Mouse (Mus musculus): ENCODE measurements at regions not wholly inside any gene's neighbourhood (a gene's known extent, or its start where the extent isn't known, plus 50 kb on each side); places are given as distances from the start of the nearest gene placed in this dataset.
"Not testable (repeated sequence)": the region's sequence is repeated elsewhere in the genome, so short reads cannot be mapped to it uniquely, and the experiment has no call there.

DNA sequence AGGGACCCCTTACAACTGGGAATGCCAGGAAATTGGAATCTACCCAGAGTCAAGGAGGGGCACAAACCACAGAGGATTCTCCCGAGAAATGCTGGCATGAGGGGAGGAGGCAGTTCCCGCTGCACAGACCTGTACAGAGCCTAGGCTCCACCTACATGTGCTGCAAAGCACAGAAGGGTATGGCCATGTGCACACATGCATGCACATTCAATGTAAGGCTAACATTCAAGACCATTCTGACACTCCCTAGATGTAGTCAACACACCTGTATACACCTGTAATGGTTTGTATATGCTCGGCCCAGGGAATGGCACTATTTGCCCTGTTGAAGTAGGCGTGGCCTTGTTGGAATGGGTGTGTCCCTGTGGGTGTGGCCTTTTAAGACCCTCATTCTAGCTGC is 238.0 kb downstream of the Prex1 start:
- DNase-seq, result no peak

DNA sequence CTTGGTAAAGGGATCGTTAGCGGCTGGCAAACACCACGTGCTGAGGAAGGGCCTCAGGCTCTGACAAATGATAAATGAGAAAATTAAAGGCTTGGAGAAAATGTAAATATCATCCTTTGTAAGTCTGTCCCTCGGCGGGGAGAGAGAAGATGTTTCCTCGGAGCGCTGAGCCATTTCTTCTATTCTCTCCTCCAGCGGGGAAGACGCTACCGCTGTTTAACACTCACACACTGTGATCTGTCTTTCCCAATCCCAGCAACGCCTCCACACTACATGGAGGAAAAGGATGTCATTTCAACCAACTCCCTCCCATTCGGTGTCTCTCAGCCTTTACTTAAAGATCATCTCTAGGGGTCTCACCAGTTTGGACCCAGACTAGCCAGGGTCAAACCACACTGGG is 239.0 kb downstream of the Prex1 start:
- no peak for DNase-seq

DNA sequence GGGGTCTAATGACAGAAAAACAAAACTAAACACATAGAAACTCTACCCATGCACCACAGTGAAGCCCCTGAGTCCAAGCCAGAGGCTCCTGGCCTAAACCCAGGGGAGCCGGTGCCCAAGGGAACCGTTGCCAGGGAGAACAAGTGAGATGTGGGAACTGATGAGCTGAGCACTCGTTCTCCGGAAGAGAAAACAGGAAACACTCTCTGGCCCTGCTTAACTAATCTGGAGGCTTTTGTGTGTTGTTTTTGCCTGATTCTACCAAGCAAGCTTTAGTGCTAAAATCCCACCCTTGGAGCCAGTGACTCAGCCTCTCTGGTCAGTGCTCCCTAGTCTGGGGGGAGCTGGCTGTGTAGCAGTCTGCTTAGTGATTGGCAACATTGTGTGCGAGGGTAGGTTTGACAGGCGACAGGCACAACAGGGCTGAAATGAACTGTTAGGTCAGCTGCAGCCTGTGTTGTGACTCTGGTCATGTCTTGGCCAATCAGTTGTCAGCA is 242.3 kb downstream of the Prex1 start:
- peak in 1 of 2 experiments; percentile 32 for DNase-seq

DNA sequence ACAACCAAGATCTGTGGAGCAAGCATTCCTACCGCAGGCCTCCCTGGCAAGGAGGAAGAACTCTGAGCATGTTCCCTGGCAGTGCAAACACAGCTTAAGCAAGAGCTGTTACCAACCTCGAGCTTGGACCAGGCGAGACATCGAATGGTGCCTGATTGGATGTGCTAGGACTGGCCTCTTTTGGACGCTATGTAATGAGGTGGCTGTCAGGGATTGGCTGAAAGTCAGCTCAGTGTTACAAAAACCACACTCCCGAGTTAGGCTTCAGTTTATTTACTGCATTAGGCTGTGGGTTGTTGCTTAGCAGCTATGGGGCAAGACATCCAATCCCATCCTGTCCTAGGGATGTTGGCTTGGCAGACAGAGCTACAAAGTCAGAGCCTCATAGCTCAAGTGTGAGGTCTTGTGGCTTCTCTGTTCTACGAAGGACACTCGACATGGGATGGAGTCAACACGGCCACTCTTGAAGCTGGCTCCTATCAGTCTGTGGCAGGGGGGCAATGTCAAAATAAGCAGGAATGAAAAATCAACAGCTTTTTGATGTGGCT is 244.5 kb downstream of the Prex1 start:
- DNase-seq, result no peak

DNA sequence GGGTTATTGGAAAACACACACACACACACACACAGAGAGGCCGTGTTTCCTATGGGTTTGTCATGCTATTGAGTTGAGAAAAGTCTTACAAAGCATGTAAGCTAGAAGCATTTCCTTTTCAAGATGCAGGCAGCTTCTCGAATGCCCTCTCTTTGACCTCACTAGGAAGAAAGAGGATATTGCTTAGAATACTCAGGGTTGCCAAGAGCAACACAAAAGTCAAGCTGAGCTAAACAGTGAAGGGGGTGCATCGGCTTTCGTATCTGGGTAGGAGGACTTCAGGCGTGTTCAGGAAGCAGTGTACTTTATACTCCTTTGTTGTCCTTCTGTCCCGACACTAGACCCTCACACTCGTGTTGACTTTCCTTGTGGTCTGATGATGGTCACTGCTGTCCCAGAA is 246.5 kb downstream of the Prex1 start:
- DNase-seq, result no peak

DNA sequence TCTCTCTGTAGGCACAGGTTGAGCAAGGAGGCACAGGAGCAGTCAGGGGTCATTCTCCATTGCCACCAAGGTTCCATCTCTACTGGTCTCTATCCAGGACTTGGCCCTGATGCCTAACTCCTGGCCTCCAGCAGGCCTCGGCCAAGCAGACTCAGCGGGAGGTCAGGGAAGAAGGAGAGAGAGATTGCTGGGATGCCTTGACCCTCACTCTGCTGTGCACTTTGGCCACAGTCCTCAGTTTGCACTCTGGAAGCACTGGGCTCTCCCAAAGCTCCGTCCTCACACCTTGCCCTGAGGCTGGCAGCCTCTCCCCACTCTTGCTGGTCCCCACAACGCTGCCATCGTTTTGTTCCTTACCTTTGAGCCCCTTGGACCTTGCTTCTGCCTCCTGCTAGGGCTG is 248.1 kb downstream of the Prex1 start:
- no peak for DNase-seq

DNA sequence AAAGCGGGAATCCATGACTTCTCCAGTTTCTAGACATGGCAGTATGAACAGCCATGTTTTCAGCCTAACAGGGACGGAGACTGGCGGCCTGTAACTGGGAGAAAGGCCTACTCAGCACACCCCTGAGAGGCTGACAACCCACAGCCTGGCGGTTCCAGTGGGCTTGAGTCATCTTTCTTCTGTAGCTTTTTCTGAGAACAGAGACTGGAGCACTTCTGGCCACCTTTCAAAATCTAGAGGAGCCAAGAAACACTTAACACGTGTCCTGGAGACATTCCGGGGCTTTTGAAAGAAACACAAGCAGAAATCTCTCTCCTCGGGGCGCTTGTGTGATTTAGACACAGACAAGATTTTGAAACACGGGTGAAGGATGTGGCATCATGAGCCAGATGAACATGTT is 250.1 kb downstream of the Prex1 start:
- DNase-seq, result no peak

DNA sequence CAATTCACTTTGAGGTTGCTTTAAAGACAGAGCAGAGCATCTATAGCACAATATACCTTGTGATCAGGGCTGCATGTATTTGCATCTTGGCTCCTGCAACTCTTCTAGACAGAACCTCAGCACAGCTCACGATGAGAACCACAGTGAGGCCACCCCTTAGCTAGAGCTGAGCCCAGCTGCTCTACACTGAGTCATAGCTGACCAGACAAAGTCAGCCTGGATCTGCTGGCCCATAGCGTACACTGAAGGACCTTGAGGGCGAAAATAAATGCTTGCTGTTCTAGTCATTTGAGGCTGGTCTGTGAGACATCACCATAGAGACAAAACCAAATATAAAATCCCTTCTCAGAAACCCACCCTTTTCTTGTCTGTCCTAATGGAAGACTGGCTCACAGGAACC is 251.7 kb downstream of the Prex1 start:
- DNase-seq, result no peak

DNA sequence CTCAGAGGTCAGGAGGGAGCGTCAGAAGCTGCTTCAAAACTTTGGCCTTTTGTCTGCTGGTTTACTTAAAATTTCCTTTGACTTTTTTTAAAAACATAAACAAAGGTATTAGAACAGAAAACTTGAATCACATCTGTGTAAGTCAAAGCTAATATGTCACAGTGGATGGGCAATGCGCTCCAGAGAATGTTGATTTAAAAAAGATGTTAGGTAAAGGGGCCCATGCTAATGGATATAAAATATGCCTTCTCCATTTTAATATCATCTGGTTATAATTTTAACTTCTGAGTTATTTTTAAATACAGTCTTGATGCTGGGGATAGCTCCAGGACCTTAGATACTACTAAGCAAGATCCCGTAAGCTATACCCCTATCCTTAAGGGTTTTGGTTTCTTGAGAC is 252.5 kb downstream of the Prex1 start:
- DNase-seq, result no peak

DNA sequence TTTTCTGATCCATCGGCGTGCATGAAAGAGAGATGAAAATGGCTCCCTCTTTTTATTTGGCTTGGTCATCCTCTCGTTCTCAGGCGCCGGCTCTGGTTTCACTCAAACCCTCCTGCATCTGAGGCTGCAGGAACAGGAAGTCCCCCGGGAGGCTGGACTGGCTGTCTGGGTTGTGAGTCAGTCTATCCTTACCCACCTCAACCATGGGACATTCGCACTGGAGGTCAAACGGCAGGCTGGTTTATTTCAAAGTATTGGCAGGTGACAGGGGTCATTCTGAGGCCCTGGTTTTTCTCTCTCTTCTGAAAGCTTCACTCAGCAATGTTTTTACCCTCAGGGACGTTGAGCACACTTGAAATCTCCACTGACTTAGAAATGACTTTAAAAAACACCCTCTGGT is 253.7 kb downstream of the Prex1 start:
- DNase-seq, result no peak

DNA sequence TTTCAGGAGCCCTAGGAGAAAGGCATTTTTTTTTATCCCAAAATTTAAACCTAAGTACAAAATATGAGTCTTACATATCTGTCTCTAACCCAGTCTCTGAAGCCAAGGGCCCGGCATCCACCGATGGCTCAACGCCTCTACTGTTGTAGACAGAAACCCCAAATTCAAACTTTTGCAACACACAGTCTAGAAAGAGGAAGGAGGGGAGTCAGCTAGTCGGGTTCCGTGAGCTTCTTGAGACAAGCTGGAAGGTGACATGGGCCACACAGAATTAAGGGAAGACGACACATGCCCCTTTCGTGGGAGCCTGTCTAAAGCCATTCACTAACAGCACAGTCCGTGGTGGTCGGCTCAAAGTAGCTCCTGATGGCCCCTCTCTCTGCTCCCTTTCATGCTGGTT is 254.7 kb downstream of the Prex1 start:
- DNase-seq, result no peak

DNA sequence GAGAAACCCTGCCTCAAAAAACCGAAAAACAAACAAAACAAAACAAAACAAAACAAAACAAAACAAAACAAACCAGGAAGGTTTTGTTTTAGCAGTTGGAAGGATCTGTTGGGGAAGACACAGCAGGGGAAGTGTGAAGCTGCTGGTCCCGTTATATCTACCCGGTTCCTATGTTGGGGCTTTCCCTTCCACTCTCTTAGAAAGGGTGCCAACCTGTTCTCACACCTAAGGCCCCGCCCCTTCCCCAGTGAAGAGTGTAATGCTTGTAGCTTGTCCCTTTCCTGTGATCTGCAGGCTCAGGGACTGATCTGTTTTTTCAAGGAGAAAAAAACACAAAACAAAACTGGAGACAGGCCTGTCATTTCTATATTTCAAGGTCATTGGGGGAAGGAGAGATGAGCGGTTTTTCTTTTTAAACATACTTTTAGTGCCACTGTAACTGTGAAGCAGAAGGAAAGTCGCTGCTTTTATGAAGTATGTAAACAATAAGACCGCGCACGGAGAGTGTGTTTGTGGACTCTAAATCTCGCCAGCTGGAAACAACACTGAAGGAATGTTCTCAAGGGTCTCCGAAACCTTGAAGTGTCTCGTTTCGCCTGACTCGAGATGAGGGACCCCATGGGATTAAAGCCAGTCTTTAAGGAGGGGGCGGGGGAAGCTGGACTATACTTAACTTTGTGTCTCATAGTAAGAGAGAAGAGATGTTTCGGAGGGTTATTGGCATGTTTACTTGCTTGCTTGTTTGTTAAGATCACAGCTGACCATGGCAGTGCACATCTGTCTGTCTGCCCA is 256.1 kb downstream of the Prex1 start:
- DNase-seq, result no peak

DNA sequence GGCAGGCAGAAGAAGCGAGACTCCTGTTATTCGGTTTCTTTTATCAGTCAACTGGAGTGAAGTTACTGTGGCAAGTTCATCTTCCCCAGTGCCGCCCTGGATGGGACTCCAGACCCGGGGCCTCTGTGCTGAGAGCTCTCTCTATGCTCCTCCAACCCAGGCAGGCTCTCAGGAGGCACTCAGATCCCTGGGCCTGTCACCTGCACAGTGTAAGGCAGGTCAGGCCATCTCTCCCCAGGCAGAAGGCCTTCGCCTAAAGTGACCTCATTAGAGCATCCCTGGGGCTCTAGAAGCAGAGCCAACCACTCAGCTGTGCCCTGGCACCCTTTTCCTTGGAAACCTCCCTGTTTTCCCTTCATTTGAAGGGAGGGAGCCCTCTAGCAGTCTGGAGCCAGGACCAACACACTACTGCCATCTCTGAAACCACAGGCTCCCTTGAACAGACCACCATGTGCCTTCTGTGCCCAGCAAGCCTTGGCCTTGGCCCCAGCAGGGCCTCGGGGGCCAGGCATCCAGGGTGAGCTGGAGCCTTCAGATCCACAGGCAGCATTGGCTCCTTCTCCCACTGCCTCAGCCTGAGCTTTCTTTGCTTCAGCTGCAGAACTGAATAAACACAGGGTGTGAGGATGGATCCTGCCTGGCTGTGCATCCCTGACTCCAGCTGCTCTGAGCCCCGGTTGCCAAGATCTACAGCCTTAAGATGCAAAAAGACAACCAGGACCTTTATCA is 259.3 kb downstream of the Prex1 start:
- DNase-seq, result peak; percentile 18 to 45

DNA sequence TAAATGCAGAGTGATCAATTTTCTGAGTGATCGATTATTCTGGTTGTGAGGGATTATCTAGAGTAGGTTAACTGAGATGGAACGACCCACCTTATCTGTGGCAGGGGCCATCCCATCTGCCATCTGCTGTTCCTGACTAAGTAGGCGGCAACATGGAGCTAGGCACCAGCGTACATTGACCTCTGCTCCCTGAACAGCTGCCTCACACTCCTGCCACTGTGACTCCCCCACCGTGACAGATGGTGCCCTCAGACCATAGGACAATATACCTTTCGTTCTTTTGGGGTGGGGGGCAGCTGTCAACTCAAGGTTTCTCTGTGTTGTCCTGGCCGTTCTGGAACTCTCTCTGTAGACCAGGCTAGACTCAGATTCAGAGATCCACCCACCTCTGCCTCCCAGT is 262.7 kb downstream of the Prex1 start:
- DNase-seq, result no peak

DNA sequence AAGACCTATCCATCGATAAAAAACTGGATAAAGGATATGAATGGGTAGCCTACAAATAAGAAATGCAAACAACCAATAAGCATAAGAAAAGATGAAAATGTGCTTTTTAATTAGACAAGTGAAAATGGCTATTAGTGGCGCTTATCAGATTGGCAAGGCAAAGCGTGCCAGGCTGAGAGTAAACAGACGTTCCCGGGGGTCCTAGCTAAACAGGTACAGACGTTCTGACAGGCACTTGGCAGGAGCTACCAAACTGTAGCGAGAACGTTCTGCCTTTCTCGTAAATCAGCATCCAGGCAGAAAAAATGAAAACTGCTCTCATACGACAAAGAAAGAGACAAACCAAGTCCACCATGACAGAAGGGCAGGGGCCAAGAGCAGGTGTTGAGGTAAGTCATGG is 263.3 kb downstream of the Prex1 start:
- DNase-seq, result peak; percentile 34 to 41

DNA sequence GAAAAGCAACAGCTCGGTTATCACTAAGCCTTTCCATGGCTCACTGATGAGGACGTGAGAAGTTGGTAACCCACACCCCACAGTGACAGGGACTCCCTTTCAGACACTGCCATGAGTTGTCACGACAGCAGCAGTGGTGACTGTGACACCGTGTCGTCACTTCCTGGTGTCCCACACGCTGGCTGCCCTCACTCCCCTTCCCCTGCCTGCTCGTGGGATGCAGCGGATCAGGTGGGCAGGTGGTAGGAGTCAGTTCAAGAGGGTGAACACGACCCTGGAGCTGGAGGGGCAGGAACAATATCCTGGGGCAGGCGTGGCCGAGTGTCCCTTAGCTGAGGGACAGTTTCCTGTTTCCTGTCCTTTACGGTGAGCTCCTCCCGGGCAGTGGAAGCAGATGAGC is 264.9 kb downstream of the Prex1 start:
- DNase-seq, result no peak

DNA sequence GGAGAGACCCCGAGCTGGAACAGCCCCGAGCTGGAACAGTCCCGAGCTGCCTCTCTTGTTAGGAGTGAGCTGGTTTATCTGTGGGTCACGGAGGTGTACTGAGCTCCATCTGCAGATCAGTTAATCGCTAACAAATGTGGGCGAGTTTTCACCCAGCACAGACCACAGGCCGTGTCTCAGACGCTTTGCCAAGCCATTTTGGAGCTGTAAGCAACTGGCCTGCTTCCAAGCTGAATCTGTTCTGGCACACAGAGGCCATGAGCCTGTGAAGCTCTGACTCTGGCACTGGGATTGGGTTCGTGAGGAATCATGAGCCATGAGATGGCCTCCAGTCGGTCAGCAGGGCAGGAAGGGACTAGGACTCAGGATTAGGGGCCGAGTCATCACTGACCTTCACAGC is 265.5 kb downstream of the Prex1 start:
- DNase-seq, result peak; percentile 89 to 90

DNA sequence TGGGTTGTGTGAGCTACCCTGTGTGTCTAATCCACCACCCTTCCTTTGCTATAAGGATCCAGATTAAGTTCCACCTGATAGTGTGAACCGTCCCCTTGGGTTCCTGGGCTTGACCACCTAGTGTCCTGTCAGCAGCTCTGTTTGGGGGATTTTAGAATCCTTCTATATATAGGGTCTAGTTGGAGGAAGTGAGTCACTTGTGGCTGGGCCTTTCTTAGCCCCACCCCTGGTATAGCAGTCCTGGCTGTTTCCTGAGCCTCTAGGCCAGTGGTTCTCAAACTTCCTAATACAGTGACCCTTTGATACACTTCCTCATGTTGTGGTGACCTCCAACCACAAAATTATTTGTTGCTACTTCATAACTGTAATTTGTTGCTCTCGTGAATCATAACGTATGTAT is 267.1 kb downstream of the Prex1 start:
- DNase-seq, result no peak

DNA sequence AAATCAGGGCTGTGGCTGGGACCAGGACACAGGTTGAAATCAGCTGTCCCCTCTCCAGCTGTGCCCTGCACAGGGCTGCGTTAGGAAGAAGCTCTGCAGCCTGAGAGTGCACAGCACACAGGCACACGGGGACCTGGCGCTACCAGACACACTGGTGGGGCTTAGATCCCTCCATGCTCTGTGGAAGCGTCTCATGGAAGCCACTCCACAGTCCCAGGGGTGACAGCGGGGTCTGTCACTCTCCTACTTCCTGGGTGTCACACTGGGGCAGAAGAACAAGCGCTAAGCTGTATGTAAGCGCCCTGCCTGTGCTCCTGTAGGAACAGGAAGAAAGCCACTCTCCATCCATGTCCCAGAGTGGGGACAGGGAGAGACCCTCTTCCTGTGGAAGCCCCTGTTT is 267.8 kb downstream of the Prex1 start:
- not testable (repeated sequence) for DNase-seq

DNA sequence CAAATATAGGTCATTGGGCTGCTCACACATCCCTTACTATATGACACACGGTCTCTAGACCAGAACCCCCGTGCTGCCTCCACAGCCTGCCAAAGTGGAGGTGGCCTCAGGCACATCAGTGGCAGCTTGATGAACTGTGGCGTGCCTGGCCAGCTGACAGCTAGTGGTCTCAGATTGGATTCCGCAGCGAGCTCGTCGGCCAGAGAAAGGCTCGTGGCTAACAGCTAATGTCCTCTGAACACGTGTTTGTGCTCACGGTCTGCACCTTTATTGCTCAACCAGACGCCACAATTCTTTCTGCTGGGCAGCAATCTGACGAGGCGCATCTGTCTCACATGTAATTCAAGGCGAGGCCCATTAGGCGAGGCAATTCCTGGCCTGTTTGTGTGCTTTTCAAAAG is 270.6 kb downstream of the Prex1 start:
- DNase-seq, result peak; percentile 85

DNA sequence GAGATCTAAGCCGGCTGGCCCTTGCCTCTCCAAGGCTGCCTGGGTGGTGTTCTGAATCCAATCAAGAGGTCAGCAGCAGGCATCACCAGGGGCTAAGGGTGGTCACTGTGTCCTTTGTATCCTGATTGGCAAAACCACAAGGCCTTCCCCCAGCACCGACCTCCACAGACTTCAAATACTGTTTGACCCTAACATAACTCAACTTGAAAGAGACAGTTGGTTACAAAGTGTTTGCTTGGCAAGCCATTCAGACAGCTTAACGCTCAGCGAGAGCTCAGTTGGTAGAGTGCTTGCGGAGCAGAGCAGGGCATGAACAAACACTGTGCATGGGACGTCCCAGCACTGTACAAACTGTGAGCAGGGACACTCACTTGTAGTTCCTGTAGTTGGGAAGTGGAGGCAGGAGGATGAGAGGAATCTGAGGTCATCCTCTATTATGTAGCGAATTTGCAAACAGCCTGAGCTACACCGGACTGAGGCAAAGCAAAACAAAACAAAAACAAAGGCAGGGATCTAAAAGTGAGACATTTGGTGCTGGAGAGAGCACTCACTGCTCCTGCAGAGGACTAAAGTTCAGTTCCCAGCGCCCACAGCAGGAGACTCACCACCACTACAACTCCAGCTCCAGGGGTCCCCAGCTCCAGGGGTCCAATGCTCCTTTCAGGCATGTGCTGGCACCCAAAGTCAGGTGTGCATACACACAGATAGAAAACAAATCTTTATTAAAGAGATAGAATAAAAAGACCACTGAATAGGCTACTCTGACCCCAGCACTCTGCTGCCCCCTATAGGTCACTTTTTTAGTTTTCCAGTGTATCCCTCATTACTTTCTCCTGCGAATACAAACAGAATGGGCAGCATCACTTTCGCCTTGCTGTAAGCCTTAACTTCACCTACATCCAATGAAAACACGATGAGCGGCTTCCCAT is 273.5 kb downstream of the Prex1 start:
- DNase-seq, result peak; percentile 75 to 81

DNA sequence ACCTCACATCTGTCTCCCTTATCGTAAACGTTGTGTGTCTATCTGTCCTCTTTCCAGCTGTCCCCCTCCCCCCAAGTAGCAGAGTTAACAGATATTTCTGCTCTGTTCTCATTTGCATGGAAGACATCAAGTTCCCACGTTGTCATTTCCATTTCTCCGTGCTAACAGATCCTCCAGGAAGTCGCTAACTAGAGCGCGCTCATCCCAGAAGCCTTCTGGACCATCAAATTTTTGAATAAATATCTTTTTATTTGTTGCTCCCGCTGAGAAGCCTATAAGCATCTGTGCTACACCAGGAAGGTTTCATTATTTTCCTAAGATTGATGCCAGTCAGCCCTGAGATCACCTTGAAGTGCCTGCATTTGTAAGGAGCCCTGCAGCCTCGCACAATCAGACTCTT is 275.4 kb downstream of the Prex1 start:
- no peak for DNase-seq

DNA sequence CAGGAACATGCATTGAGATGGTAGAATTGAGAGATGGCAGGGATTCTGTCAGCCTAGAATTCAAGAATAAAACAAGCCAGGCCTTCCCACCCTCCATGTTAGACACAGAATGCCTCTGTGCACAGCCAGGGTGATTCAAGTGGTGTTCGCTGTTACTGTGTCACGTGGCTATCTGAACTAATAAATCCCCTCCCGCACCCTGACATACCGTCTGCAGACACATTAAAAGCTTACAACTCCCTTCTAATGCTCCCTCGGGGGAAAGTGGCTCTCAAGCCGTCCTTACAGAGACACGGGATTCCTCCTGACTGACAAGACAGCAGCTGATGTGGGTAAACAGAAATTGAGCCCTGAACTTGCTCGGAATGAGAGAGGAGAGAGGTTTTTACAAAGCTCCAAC is 279.1 kb downstream of the Prex1 start:
- DNase-seq, result no peak

Data from cerebellum, postnatal 14 days (tissue).